Mouse (Mus musculus) E14TG2a.4 (cell line): Measurements from ENCODE around the gene Pacrg.

Experiments
- CTCF ChIP-seq: conservative IDR thresholded peaks from 2 replicates; pipeline ENCODE4 v1.5.1; 2014; ENCODE audit warnings: low read length
- NANOG ChIP-seq: IDR thresholded peaks from 2 replicates; pipeline ENCODE4 v1.6.1; 2014; ENCODE audit warnings: borderline replicate concordance, low read length, mixed read lengths

DNA sequence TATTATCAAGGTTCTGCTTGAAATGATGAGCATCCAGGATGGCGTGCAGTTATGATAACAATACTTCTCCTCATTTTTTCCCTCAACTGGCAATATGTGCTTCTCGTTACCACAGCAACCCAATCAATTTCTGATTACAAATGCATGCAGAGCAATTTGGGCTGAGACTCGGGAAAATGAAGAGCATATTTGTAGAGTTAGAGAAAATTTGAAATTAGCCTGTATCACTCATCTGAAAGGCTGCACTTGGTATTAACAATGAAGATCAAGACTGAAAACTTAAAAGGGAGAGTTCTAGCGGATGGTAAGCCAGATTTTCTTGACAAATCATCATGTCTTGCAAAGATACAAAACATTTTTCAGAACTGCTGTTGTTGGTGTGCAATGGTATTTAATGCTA lies 21.1 kb downstream of the Pacrg start:
- TF ChIP-seq CTCF (no peak), NANOG (no peak)
